29 mouse cellular contexts compared by ENCODE assay signal in genomic region chr15:62244819-62245218, GRCm38 (mm10).
"Had no signal": no experiment of that assay in that cellular context is flagged by ENCODE, and none has a peak within 500 bp of the region (broad histone marks: within the 10 kb centered on the region; RNA-seq: fewer than 3 reads in every experiment).

No protein-coding gene starts in this region.

- H3K36me3 ChIP-seq: limb, embryonic 12.5 days; limb, embryonic 13.5 days; limb, embryonic 15.5 days; lung, embryonic 15.5 days; midbrain, embryonic 10.5 days; midbrain, embryonic 12.5 days; midbrain, embryonic 13.5 days; midbrain, embryonic 15.5 days had no signal

- H3K4me1 ChIP-seq: limb, embryonic 10.5 days; limb, embryonic 12.5 days; limb, embryonic 13.5 days; limb, embryonic 15.5 days; lung, embryonic 15.5 days; midbrain, embryonic 10.5 days; midbrain, embryonic 13.5 days; midbrain, embryonic 15.5 days had no signal

- H3K9ac ChIP-seq: limb, embryonic 12.5 days; limb, embryonic 13.5 days; limb, embryonic 15.5 days; liver, embryonic 12.5 days; liver, embryonic 13.5 days; liver, embryonic 14.5 days; liver, embryonic 15.5 days; liver, postnatal 0 days; lung, embryonic 14.5 days; lung, embryonic 15.5 days; midbrain, embryonic 12.5 days; midbrain, embryonic 13.5 days; midbrain, embryonic 15.5 days had no signal

- H3K27me3 ChIP-seq: limb, embryonic 12.5 days; limb, embryonic 13.5 days; limb, embryonic 15.5 days; liver, embryonic 12.5 days; liver, embryonic 13.5 days; liver, embryonic 15.5 days; lung, embryonic 15.5 days; megakaryocyte, embryonic 14.5 days; midbrain, embryonic 12.5 days; midbrain, embryonic 13.5 days; midbrain, embryonic 15.5 days had no signal

- H3K9me3 ChIP-seq: limb, embryonic 10.5 days; limb, embryonic 12.5 days; limb, embryonic 13.5 days; limb, embryonic 15.5 days; liver, embryonic 12.5 days; liver, embryonic 13.5 days; liver, embryonic 15.5 days; lung, embryonic 15.5 days; megakaryocyte, embryonic 14.5 days; midbrain, embryonic 10.5 days; midbrain, embryonic 12.5 days; midbrain, embryonic 13.5 days; midbrain, embryonic 15.5 days had no signal

- H3K4me3 ChIP-seq: limb, embryonic 10.5 days; limb, embryonic 12.5 days; limb, embryonic 13.5 days; limb, embryonic 15.5 days; liver, embryonic 12.5 days; liver, embryonic 13.5 days; liver, embryonic 15.5 days; lung, embryonic 15.5 days; megakaryocyte, embryonic 14.5 days; midbrain, embryonic 10.5 days; midbrain, embryonic 12.5 days; midbrain, embryonic 13.5 days; midbrain, embryonic 15.5 days; myocyte had no signal

- DNase-seq: left cerebral cortex, postnatal 4 days; liver; liver, embryonic 13.5 days; liver, postnatal 0 days; lung, adult 18-20 months; lung, adult 2 months; lung, embryonic 14.5 days; lung, postnatal 10 days; lung, postnatal 14 days; lung, postnatal 36 days; lung, postnatal 4 days; midbrain, embryonic 14.5 days had no signal

- H3K4me2 ChIP-seq: limb, embryonic 12.5 days; limb, embryonic 13.5 days; limb, embryonic 15.5 days; liver, embryonic 11.5 days; liver, embryonic 12.5 days; liver, embryonic 13.5 days; liver, embryonic 15.5 days; lung, embryonic 14.5 days; lung, embryonic 15.5 days; midbrain, embryonic 11.5 days; midbrain, embryonic 12.5 days; midbrain, embryonic 13.5 days; midbrain, embryonic 15.5 days had no signal

- H3K27ac ChIP-seq: limb, embryonic 10.5 days; limb, embryonic 12.5 days; limb, embryonic 13.5 days; limb, embryonic 15.5 days; liver, embryonic 12.5 days; liver, embryonic 13.5 days; liver, embryonic 14.5 days; liver, embryonic 15.5 days; lung, embryonic 15.5 days; macrophage; midbrain, embryonic 10.5 days; midbrain, embryonic 12.5 days; midbrain, embryonic 13.5 days; midbrain, embryonic 15.5 days had no signal
